Mouse (Mus musculus): ENCODE measurements at regions not wholly inside any gene's neighbourhood (a gene's known extent, or its start where the extent isn't known, plus 50 kb on each side); places are given as distances from the start of the nearest gene placed in this dataset.

- TF ChIP-seq CTCF (IDR thresholded peaks at IDR 0.05; ENCODE audit: low read depth, low read length), result no peak
- no peak for TF ChIP-seq POLR2A (IDR thresholded peaks at IDR 0.05; ENCODE audit: insufficient read depth, low read length)
Observed at GRCm38 (mm10) chr4:105323446-105323845, 166.3 kb downstream of the Plpp3 start.

Data from ES-Bruce4 (cell line).